Mouse (Mus musculus) brain, embryonic 18.5 days (tissue): Measurements from ENCODE around the gene Slc35c2.

Experiments used
- DNase-seq: peaks from one replicate; pipeline ENCODE4 v3.0.0-alpha.2; 2012; ENCODE audit warnings: low read depth, low spot score

The Slc35c2 gene

GRCm38 (mm10) chr2:165275124-165275640 lies 12.5 kb downstream of the Slc35c2 start:
- no peak for DNase-seq

GRCm38 (mm10) chr2:165273589-165273988 lies 14.1 kb downstream of the Slc35c2 start:
- no peak for DNase-seq

GRCm38 (mm10) chr2:165271326-165271725 lies 16.3 kb downstream of the Slc35c2 start:
- DNase-seq = no peak

- no peak for DNase-seq
Observed at GRCm38 (mm10) chr2:165270858-165271257, 16.8 kb downstream of the Slc35c2 start.

- DNase-seq = no peak
Observed at GRCm38 (mm10) chr2:165266739-165267138, 20.9 kb downstream of the Slc35c2 start.

GRCm38 (mm10) chr2:165263861-165264260 lies 23.8 kb downstream of the Slc35c2 start:
- DNase-seq = no peak

GRCm38 (mm10) chr2:165262274-165262990 lies 25.2 kb downstream of the Slc35c2 start:
- DNase-seq = no peak

- DNase-seq = no peak
Observed at GRCm38 (mm10) chr2:165259859-165260258, 27.8 kb downstream of the Slc35c2 start.

GRCm38 (mm10) chr2:165258321-165258720 lies 29.3 kb downstream of the Slc35c2 start:
- no peak for DNase-seq

GRCm38 (mm10) chr2:165257151-165257834 lies 30.4 kb downstream of the Slc35c2 start:
- no peak for DNase-seq

- DNase-seq = no peak
Observed at GRCm38 (mm10) chr2:165256213-165256612, 31.5 kb downstream of the Slc35c2 start.

- DNase-seq = no peak
Observed at GRCm38 (mm10) chr2:165253867-165254266, 33.8 kb downstream of the Slc35c2 start.

- DNase-seq = no peak
Observed at GRCm38 (mm10) chr2:165253269-165253668, 34.4 kb downstream of the Slc35c2 start.

- no peak for DNase-seq
Observed at GRCm38 (mm10) chr2:165252801-165253200, 34.9 kb downstream of the Slc35c2 start.

- no peak for DNase-seq
Observed at GRCm38 (mm10) chr2:165252381-165252780, 35.3 kb downstream of the Slc35c2 start.

- DNase-seq = no peak
Observed at GRCm38 (mm10) chr2:165250903-165251302, 36.8 kb downstream of the Slc35c2 start.

- no peak for DNase-seq
Observed at GRCm38 (mm10) chr2:165248967-165249366, 38.7 kb downstream of the Slc35c2 start.

GRCm38 (mm10) chr2:165246349-165246748 lies 41.3 kb downstream of the Slc35c2 start:
- no peak for DNase-seq

GRCm38 (mm10) chr2:165243122-165243720 lies 44.4 kb downstream of the Slc35c2 start:
- DNase-seq = no peak

- DNase-seq = no peak
Observed at GRCm38 (mm10) chr2:165242575-165242974, 45.1 kb downstream of the Slc35c2 start.

- DNase-seq = no peak
Observed at GRCm38 (mm10) chr2:165241786-165242185, 45.9 kb downstream of the Slc35c2 start.

- DNase-seq = no peak
Observed at GRCm38 (mm10) chr2:165240371-165240770, 47.3 kb downstream of the Slc35c2 start.
